Mouse (Mus musculus) 3134 (cell line): ENCODE data around the gene Spint4.
"Not testable (repeated sequence)": the region's sequence is repeated elsewhere in the genome, so short reads cannot be mapped to it uniquely, and the experiment has no call there.

Source experiments
- DNase-seq: peaks from one replicate; pipeline ENCODE4 v3.0.0-alpha.2; 2011; ENCODE audit warnings: low spot score; ENCODE audit not compliant: insufficient read length; ENCODE audit errors: extremely low read depth

The Spint4 gene

DNA sequence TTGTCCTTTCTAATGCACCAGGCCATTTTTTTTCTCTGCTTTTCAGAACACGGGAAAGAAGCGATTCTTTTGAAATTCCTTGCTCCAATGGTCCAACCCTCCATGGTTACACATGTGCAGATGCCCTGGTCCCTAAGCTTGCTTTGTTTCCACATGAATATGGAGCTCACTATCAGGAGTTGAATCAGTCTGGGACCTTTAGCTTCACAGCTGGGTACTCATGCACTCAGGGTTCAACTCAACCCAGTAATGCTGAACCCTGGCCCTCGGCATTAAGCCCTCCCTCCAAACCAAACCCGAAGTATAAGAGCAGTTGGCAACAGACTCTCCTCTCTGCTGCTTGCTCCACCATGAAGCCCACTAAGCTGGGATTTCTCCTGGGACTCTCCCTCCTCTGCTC is at the start of gene Spint4:
TSS of gene Spint4 (plus strand) at position 301 of the 400 bp plus-strand sequence.
- no peak for DNase-seq

DNA sequence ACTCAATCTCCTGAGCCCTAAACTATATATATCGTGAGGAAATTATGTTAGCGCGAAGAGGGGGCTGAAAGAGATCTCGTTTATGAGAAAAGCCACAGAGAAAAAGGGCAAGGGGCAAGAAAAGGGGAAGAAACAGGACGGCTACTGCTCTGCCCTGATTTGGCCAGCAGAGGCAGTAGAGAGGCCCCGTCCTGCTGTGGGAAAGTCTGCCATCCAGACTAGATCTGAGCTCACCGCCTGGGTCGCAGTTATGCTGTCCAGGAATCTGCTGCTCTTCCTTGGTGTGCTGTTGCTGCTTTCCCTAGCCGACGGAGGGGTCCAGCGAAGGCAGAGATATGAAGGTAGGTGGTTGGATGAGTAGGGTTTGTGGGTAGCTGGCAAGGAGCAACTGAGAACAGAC is 42.4 kb upstream of the Spint4 start, which contains the start of gene Wfdc10:
TSS of gene Wfdc10 (plus strand) at position 189 of the 400 bp plus-strand sequence.
- no peak for DNase-seq

GRCm38 (mm10) chr2:164656483-164656882 is 41.8 kb upstream of the Spint4 start, which contains the start of gene Wfdc9:
Wfdc9 (minus strand) TSS chr2:164656583.
- DNase-seq = no peak

GRCm38 (mm10) chr2:164664851-164665250 is 33.5 kb upstream of the Spint4 start:
- no peak for DNase-seq

- DNase-seq = no peak
Observed at GRCm38 (mm10) chr2:164670261-164670660, 28.0 kb upstream of the Spint4 start.

- DNase-seq = no peak
Observed at GRCm38 (mm10) chr2:164670938-164671337, 27.4 kb upstream of the Spint4 start.

DNA sequence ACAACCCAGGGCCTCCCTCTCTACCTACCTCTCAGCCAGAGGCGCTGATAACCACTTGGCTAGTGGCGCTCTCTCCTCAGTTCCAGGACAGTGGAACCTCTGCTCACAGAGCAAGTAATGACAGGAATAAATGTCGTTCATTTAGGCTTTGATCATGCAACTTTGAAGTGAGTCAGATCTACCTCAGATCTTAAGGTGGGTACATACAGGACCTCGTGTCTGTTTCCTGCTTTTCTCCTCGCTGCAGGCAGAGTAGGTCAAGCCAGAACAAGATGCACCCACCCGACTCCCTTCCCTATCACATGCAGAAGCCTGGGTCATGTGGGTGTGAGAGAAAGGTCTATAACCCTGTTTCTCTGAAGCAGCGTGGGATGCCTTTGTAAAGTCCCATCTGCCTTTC is 24.3 kb upstream of the Spint4 start, which contains the start of gene Wfdc11:
TSS of gene Wfdc11 (minus strand) at position 101 of the 400 bp plus-strand sequence.
- no peak for DNase-seq

DNA sequence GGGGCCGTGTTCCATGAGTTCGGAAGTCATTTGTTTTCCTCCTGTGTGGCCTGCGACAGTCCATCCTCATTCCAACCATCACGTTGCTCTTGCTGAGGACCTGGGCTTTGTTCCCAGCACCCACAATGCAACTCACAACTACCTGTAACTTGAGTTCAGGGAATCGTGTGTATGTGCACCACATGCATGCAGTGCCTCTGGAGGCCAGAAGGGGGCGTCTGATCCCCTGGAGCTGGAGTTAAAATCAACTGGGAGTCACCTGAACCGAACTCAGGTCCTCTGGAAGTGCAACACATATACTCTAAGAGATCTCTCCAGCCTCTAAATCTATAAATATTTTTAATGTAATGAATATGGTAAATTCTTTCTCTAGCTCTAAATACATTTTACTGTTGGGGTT is 22.2 kb upstream of the Spint4 start:
- DNase-seq = no peak

DNA sequence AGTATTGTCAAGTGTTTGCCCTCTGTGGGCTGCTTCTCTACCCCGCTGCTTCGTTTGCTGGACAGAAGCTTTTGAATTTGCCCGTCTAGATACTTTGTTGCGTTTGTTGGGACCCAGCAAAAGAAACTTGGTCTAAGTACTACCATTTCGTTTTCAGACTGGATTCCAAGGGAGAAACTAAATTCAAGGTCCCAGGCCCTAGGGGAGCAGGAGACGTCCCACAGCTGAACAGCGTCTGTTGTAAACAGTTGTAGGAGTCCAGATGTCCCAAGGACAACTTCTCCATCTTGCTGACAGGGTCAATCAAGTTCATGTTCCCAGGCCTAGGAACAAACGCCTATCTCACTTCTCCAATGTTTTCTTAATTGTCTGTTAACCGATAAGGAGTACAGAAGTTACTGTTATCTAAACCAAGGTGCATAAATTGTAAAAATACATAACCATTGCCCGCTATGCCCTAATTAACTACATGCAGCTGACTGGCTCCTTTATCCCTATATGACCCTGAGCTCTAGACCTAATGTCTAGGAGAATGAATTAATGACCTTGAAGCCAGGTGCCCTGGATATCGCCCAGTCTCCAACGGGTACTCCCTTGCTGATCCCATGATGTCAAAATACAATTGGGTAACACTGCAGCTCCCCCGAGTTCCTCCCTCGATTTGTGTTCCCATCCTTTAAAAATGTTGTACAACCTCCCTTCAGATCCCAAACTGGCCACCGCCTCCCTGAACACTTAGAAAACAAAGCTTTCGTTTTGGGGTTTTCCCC is 21.2 kb upstream of the Spint4 start:
- no peak for DNase-seq

GRCm38 (mm10) chr2:164678848-164679625 is 19.3 kb upstream of the Spint4 start:
- peak; percentile 30 for DNase-seq

- no peak for DNase-seq
Observed at GRCm38 (mm10) chr2:164679906-164680305, 18.4 kb upstream of the Spint4 start.

GRCm38 (mm10) chr2:164684807-164685206 is 13.5 kb upstream of the Spint4 start, which contains the start of gene Wfdc13:
Wfdc13 (plus strand) TSS chr2:164685107.
- DNase-seq = no peak

DNA sequence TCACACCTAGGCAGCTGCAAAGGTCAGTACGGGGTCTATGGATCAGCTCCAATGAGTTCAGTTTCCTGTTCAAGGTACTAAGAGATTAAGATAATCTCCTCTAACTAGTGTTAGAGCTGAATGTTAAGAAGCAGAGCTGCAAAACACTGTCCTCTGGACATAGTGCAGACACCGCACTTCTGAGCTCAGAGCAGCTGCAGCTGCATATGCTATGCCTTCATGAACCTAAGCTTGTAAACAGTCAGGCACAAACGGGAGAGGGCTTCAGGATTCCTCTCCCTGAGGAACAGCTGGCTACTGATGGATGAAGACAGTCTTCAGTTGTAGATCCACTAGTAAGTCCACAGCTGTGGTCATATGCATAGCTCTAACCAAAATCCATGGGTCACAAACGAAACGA is 2.7 kb downstream of the Spint4 start:
- no peak for DNase-seq

DNA sequence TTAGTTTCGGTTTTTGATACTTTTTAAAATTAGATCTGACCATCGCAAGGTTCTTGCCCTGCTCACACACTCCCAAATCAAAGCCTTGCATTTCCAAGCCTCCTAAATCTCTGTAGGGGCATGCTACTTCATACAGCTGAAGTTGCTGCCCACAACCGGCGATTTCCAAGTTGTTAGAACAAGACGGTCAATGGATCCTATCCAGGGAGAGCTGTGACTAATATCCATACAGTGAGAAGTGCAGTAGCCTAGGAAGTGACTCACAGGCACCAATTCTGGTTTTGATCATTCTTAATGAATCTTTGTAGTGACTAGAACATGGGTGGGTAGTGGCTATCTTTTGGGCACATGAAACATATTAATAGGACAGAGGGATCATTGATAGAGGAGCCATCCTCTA is 3.5 kb downstream of the Spint4 start:
- DNase-seq = peak; percentile 28

DNA sequence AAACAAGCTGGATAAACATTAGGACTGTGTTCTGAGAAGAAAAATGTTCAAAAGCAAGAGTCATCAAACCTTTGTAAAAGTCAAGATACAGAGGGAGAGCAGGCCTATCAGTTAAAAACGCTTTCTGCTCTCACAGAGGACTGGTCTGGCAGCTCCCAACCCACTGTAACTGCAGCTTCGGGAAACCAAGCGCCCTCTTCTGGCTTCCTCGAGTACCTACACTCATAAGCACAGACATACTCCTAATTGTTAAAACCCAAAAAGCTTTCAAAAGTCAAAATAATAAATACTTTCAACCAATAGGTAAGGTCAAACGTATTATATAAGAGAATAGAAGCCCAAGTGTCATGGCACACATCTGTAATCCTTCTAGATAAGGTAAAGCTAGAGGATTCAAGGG is 5.9 kb downstream of the Spint4 start:
- no peak for DNase-seq

DNA sequence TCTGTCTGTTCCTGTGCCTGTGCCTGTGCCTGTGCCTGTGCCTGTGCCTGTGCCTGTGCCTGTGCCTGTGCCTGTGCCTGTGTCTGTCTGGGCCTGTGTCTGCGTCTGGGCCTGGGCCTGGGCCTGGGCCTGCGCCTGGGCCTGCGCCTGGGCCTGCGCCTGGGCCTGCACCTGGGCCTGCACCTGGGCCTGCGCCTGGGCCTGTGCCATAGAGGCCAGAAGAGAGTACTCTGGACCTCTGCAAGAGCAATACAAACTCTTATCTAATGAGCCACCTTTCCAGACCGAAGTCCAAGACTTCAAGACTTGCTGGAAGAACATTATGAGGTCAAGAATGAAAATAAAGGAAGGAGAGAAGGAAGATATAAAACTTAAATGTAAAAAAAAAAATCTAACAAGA is 7.0 kb downstream of the Spint4 start:
- no peak for DNase-seq

DNA sequence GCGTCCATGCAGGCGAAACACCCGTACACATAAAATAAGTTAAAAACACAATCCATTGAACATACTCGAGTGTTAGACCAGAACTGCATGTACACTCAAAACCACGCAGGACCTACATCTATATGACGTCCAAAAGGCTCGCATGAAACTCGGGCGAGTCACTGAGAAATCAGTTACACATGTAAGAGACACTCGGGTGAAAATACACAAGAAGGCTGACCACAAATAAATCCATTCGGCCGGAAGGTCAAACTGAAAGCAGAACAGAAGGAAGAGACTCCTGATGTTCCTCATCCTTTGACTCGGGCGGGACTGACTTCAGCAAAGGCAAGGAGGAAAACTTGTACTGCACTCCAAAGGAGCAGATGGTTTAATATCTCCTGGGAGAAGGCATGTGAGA is 7.7 kb downstream of the Spint4 start:
- no peak for DNase-seq

GRCm38 (mm10) chr2:164715005-164715404 is 16.7 kb downstream of the Spint4 start, which contains the start of gene Spint5:
Spint5 (plus strand) TSS chr2:164715305.
- no peak for DNase-seq

DNA sequence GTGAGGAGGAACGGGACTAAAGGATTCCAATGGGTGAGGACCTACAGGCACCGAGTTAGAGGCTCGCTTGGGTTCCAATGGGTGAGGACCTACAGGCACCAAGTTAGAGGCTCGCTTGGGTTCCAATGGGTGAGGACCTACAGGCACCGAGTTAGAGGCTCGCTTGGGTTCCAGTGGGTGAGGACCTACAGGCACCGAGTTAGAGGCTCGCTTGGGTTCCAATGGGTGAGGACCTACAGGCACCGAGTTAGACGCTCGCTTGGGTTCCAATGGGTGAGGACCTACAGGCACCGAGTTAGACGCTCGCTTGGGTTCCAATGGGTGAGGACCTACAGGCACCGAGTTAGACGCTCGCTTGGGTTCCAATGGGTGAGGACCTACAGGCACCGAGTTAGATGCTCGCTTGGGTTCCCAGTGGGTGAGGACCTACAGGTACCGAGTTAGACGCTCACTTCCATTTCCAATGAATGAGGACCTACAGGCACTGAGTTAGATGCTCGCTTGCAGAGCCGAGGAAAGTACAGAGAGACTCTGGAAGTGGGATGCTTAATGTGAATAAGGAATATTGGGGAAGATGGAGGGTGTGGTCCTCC is 18.0 kb downstream of the Spint4 start:
- not testable (repeated sequence) for DNase-seq

DNA sequence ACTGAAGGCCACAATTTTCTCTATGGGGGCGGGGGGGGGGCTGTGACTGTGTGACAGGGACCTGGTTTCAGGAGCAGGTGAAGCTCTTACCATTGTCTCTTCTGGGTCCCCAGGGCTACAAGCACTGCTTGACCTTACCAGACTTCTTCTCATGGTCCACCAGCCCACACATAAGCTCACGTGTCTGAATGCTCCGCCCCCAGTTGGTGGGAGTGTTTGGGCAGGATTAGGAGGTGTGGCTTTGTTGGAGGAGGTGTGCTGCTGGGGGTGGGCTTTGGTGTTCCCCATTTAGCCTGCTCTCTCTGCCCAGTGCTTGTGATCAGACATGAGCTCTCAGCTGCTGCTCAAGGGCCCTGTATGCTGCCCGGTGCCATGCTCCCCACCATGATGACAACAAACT is 25.0 kb downstream of the Spint4 start:
- DNase-seq = no peak
